Mouse (Mus musculus) urinary bladder, adult 18-20 months (tissue): ENCODE data around the gene Tnni2.

Source experiments
- DNase-seq, 2 experiments: peaks; one replicate each; pipeline ENCODE4 v3.0.0; 2022; ENCODE audit warnings: low spot score in 2 of 2, mixed read lengths in 2 of 2

Tnni2 gene

DNA sequence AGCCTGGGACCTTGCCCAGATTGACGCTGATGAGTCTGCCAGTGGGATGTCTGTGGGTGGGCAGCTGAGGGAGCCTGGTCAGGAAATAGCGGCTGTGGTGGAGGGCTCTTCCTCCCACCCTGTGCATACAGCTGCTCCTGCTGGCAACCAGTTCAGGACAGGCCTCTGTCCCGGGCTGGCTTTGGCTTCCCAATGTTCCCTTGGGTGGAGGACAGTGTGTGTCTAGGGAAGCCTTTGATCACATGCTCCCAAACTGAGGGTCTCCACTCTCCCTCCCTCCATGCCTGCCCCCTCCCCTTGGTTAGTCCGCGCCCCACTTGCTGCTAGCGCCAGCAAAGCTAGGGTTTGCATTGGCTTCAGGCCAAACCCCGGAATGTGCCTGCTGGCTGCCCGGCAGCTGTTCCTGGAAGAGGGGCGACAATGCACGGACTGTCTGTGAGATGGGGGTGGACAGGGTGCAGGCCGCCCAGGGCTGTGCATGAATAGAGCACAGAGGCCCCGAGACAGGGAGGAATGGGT lies 11.4 kb upstream of the Tnni2 start:
- no peak for DNase-seq

DNA sequence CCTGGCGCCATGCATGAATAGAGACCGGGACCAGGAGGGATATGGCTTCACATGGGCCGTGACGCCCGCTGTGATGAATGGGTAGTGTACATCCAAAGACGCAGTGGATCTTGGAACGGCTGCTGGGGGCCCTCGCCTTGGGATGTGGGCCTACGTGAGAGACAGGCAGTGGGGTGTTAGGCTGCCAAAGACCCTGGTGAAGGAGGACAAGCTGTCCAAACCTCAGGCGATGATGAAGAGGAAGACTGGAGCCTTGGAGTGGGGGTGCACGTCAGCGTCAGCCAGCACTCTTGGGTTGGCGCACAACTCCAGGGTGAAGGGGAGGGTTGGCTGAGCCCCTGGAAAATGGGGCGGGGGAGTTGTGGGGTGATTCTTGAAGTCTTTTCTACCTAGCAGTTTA lies 10.5 kb upstream of the Tnni2 start:
- no peak for DNase-seq

DNA sequence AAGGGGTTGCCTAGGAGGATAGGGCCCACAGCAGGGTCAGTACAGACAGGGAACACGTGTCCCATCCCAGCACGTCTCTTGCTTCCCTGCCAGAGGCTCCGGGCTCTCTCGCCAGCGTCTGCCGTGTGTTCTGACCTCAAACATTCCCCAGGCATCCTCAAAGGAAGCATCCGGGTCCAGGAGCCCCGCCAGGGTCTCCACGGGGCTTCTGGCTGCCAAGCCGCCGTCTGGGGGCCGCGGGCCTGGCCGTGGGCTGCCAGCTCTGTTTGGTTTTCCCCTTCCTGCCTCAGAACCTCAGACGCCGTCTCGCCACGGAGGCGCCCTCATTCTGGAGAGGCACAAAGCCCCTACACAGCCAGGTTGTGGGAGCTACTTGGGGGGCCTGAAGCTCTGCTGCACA lies 8.0 kb upstream of the Tnni2 start:
- no peak for DNase-seq

GRCm38 (mm10) chr7:142434137-142434865 lies 7.3 kb upstream of the Tnni2 start, which contains the start of gene Syt8:
Gene Syt8, plus strand, starts transcription at chr7:142434850.
- DNase-seq: peak; percentile 73 to 79

- DNase-seq: peak in 1 of 2 experiments; percentile 64
These were observed 6.1 kb upstream of the Tnni2 start for GRCm38 (mm10) chr7:142435524-142435923.

- peak; percentile 78 to 89 for DNase-seq
These were observed 4.3 kb upstream of the Tnni2 start for GRCm38 (mm10) chr7:142437324-142437723.

DNA sequence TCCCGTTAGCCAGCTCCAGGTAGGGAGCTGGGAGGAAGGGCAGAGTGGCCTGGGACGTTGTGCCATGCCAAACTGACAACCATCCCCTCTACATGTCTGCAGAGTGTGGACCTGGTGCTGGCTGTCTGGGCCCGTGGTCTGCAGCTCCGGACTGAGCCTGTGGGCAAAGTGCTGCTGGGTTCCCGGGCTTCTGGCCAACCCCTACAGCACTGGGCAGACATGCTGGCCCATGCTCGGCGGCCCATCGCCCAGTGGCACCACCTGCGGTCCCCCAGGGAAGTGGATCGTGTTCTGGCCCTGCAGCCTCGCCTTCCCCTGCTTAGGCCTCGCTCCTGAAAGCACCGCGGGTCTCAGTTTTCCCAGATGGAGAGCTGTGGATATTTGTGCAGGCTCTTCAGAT lies 1.6 kb upstream of the Tnni2 start:
- DNase-seq: no peak

- DNase-seq: peak in 1 of 2 experiments; percentile 53
These were observed 922 bp upstream of the Tnni2 start for GRCm38 (mm10) chr7:142440657-142441114.

DNA sequence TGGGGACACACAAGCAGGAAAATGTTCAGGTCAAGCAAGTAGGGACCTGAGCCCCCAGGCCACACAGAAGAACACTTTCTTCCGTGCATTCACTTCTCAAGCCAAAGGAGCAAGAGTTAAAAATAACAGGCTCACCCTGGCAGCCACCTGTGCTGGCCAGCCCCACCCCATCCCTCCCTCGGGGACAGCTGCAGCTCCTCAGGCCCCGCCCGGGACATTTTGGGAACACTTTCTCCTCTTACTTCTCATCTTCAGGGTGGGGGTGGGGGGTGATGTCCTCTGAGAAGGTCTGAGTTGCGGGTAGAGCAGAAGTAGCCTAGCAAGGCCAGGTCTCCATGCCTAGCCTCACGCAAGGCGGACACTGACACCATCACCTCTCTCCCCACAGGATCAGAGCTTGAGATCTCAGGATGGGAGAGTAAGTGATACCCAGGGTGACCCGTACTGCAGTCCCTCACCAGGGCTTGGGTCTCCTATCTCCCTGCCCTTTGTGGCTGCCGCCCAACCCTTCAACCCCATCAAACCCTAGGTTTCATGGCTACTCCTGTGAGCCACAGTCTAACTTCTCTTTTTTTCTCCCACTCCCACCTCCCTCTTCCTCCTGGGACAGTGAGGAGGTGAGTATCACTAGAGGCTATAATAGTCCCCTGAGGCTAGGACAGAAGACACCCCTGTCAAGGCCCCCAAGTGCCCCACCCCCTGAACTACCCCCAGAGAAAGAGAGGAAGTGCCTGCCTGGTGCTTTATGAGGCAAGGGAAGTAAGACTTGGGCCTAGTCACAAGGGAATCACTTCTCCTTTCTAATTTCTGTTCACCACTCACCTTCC lies 686 bp downstream of the Tnni2 start:
- DNase-seq: no peak

GRCm38 (mm10) chr7:142442908-142443420 lies 1.4 kb downstream of the Tnni2 start:
- no peak for DNase-seq

GRCm38 (mm10) chr7:142443474-142443873 lies 1.9 kb downstream of the Tnni2 start:
- no peak for DNase-seq

DNA sequence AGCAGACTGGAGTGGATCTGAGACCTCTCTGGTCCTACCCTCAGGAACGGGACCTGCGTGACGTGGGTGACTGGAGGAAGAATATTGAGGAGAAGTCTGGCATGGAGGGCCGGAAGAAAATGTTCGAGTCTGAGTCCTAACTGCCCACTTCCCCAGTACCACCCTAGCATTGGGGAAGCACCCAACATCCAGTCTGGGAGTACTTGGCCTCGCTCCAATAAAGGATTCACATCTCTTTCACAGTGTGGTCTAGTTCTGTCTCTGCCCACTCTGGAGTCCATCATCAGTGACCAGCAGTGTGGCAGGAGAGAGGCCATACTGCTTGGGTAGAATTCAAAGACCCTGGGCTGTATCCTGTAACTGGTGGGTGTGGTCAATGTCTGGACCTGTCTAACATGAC lies 2.6 kb downstream of the Tnni2 start:
- DNase-seq: no peak

DNA sequence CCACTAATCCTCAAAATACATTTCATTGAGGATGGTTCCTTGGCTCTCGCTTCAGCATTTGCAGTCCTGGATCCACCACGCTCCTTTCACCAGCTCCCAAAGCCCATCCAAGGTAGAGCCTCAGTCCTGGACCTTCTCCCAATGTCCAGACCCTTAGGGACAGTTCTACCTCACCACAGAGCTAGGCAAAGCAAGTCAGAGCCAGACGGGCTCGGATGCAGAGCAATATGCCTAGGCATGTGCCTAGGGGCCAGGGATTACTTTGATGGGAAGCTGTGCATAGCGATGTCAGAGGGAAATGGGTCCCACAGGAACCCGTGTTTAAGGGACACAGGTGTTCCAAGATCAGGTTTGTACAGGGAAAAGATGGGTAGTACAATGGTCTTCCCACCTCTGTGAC lies 3.7 kb downstream of the Tnni2 start:
- no peak for DNase-seq

DNA sequence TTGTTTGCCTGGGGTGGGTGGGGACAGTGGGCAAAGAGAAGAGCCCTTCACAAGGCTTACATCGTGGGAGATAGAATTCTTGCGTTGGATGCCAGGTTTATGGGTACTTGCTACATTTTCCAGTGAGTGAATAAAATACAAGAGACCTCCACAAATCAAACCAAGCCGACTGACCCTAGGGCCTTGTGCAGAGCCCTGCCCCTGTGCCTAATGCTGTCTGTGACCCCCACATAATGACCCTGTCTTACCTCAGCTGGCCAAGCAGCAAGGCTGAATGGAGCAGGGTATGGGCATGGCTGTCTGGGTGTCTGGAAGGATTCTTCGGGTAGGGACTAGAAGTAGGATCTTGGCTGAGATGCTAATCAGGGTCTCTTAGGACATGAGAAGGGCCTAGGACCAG lies 4.7 kb downstream of the Tnni2 start:
- DNase-seq: no peak

- DNase-seq: no peak
These were observed 7.5 kb downstream of the Tnni2 start for GRCm38 (mm10) chr7:142449038-142449617.

DNA sequence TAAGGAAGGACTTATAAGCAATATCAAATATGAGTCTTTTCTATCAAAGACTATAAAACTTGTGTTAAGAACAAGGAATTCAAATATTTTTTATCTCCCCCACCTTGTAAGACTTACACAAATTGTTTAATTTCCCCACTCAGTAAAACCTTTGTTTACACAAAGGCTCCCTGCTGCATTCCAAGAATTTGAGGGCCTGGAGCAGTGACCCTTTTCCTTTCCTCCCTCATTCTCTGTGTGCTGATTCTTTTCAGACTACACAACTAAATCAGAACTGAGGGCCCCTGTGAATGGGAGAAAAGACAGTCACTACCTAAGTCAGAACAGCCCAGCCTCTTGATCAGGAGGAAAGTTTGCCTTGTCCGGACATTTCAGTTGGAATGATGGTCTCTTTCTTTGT lies 13.1 kb downstream of the Tnni2 start:
- DNase-seq: no peak

GRCm38 (mm10) chr7:142455251-142455650 lies 13.6 kb downstream of the Tnni2 start:
- no peak for DNase-seq

DNA sequence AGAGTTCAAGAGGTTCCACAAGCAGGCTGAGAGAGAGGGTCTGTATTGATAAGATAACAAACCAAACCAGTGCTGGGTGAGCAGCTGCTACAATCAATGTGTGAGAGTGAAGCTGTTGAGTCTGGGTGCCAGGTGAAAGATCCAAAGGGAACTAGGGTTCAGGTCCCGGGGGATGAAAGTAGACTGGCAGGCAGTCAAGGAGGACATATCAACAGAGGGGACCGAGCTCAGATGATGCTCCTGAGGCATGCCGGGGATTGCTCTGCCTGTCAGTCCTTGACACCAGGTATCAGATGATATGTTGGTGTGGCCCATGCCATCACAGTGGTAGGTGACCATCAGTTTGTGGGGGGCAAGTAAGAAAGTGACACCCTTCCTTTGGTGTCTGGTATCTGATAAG lies 15.2 kb downstream of the Tnni2 start:
- DNase-seq: no peak

- DNase-seq: no peak
These were observed 15.7 kb downstream of the Tnni2 start for GRCm38 (mm10) chr7:142457227-142457811.

DNA sequence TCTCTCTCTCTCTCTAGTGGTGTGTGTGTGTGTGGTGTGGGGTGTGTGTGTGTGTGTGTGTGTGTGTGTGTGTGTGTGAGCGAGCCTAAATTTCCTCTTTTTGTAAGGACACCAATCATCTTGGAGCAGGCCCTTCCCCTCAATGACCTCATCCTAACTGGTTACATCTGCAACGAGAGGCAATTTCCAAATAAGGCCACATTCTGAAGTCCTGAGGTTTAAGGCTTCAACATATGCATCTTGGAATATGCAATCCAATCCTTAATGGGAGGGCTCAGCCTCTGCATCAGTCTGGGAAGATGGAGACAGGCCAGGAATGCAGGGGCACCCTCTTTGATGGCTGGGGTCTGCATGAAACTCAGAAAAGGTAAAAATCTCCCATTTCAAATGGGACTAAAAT lies 16.4 kb downstream of the Tnni2 start:
- DNase-seq: no peak

DNA sequence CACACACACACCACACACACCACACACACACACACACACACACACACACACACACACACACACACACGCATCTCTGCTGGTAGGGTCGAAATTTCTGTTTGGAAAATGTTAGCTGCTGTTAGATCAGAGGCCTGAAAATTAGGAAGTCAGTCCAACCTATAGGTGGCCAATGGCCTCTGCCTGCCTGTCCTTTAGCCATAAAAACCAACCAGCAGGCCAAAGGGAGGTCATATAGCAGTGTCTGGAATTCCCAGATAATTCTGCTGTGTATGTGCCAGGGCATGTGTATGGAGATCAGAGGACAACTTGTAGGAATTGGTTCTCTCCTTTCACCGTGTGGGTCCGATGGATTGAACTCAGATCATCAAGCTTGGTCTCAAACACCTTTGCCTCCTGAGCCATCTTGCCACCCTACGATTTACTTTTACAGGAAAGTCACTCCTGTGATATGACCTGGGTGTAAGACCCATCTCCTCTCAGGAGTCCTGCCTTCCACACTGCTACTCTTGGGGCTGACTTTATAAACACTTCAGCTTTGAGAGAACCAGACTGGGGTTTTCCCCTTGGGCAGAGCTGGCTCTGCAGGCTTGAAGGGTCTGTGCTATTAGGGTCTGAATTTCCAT lies 17.2 kb downstream of the Tnni2 start:
- DNase-seq: no peak
